Mouse (Mus musculus) lung, adult 18-20 months (tissue): ENCODE data around the gene Lyar.

Experiments used
- DNase-seq, 2 experiments: peaks; one replicate each; pipeline ENCODE4 v3.0.0; 2022; ENCODE audit warnings: mixed read lengths in 2 of 2

Lyar gene

GRCm38 (mm10) chr5:38256551-38256950 is 36.3 kb downstream of the Lyar start:
- DNase-seq = no peak

DNA sequence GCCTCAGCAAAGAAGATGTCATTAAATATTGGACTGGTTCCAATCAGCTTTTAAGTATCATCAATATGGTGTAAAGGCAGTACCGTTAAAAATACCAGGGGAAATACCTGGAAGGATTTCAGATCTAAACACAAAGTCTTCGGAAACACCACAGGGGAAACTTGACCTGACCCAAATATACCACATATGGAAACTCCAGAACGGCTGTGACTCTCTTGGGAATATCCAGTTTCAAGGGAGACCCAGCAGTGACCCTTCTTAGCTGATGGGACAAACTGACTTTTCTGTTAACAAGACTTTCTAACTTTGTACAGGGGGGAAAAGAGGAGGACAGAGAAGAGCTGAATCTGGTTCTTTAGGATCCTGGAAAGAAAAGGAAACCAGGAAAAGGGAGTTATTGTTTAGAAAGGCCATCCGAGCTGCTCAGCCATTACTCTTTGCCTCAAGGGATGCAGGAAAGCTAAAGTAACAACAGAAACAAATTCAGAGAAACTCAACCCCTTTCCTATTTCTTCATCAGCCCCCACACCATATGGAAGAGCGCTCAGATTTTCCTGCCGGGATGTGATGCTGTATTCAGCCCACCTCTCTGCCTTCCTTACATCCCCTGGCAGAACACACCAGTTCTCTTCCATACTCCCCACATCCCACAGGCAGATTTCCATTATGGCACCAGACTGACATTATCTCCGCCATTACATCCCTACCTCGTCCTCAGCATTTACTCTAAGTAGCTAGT is 37.9 kb downstream of the Lyar start:
- no peak for DNase-seq

DNA sequence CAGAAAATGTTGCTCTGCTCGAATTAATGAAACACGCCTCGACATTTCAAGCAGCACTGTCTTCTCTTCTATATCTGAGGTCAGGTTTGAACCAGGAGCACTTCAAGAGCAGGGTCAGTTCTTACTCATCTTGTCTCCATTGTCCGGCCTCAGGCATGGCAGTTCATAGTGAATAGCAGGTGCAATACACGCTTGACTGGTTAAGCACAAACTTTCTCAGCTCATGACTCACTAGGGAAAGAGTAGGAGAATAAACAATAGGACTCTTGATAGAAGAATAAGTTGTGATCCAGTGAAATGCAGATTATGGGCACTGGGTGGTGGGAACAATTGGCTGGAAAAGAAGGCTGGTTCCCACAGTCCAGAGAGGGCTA is 38.5 kb downstream of the Lyar start:
- no peak for DNase-seq

- DNase-seq = no peak
These were observed 39.3 kb downstream of the Lyar start for GRCm38 (mm10) chr5:38259455-38260106.

DNA sequence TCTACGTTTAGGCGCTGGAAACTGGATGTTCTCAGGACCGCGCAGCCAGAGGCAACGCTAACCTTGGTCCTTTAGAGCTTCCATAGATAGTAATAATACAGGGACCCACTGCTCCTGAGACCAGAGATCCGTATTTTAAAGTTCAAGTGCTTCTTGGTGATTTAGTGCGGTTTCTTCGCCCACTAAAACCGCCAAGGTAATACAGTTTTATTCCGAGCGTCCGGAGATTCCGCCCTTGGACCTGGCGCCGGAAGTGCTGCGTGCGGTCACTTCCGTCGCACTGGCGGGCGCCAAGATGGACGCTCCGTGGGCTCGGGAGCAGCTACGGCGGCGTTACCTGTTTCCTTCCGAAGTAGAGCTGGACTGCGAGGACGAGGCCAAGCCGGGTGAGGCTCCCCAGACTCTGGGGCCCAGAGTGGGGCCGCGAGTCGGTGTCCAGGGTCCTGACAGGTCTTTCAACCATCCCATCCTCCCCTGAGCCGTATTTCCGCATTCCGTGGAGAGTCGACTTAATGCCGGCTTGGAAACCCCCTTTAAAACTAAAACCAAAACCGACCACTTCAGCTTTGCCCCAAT is 39.9 kb downstream of the Lyar start, which contains the start of gene Tmem128:
Tmem128 (plus strand) TSS at position 79 of the 576 bp plus-strand sequence.
- DNase-seq = peak; percentile 52 to 55

- DNase-seq = no peak
These were observed 50.7 kb downstream of the Lyar start for GRCm38 (mm10) chr5:38270942-38271341.

- no peak for DNase-seq
These were observed 53.6 kb downstream of the Lyar start for GRCm38 (mm10) chr5:38273831-38274230.

DNA sequence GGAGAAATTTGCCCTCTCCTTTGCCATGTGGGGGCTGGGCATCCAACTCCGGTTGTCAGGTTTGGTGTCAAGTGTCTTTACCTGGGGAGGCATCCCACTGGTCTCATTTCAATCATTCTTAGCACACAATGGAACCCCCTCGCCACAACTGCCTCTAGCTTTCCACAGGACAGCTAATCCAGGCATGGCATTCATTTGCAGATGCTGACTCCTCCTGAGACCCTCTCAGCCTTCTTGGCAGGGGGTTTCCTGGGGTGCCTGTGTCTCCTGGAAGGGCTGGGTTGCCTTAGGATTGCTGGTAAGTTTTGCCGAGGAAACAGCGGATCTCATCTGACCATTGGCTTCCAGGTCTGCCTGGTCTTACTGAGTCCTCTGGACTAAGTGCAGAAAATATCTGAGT is 55.5 kb downstream of the Lyar start, which contains the start of gene Otop1:
Otop1 (plus strand) TSS at position 202 of the 400 bp plus-strand sequence.
- DNase-seq = no peak

GRCm38 (mm10) chr5:38276451-38276850 is 56.2 kb downstream of the Lyar start:
- no peak for DNase-seq

- no peak for DNase-seq
These were observed 57.0 kb downstream of the Lyar start for GRCm38 (mm10) chr5:38277098-38277866.

DNA sequence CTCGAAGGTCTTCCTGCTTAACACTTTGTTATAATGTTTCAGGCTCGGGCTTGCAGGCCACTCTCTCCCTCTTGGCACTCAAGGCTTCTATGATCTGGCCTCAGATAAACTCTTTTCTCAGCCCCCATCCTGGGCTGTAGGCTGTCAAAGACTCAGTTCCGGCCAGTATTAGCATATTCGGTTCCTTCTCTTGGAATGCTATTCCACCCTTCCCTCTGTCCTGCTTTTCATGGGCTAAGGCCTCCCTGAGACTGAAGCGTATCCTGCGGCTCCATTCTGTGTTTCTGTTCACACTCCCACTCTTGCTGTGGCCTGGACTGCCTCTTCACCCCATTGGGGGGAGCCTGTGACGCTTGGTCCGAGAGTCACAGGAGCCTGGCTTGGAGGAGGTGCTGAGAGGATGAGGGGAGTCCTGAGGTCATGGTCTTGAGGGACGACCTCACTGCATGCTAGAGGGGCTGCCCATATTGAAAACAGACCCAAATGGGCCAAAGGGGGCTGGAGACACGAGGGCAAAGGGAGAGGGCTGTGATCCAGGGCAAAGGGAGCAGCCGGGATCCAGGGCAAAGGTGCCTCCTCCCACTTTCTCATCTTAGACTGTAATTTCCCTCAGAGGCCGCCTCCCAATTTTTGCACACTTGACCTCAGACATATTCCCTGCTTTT is 57.8 kb downstream of the Lyar start:
- no peak for DNase-seq

DNA sequence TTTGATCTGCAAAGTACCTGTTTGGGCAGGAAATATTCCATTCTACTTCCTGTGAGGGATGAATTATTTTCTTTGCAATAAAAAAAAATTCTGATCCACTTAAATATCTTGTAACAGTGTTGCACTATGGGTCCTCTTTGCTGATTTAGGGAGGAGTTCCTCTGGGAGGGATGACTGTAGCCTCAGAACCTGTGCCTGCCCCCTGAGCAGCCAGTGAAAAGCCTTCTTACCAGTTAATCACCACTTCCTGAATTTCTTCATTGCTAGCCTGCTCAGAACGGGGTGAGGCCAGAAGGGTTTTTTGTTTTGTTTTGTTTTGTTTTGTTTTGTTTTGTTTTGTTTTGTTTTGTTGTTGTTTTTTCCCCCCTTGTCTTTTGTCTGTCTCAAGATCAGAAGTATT is 59.8 kb downstream of the Lyar start:
- no peak for DNase-seq
